Mouse (Mus musculus) right cerebral cortex, postnatal 36 days (tissue): Measurements from ENCODE around the gene Klhl6.

Experiments used
- DNase-seq, 2 experiments: peaks; one replicate each; pipeline ENCODE4 v3.0.0; 2022; ENCODE audit warnings: low spot score in 2 of 2, mixed read lengths in 1 of 2

Klhl6 gene

DNA sequence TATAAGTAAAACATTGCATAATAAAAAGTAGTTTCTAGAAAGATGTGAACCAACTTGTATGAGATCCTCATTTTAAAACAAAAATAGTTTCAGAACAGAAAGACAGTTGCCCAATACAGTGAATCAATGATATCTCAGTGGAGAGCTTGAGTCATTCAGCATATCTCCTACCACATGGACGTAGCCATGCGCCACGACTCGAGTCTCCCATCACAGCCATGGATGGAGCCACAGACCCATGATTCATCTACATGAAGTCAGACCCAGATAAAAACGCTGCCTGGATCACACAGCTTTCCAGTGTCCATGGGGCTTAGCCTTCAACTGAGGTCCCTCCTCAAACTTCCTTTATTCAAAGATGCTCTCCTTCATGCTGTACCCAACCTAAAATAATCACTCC is 13.3 kb downstream of the Klhl6 start:
- DNase-seq: no peak

DNA sequence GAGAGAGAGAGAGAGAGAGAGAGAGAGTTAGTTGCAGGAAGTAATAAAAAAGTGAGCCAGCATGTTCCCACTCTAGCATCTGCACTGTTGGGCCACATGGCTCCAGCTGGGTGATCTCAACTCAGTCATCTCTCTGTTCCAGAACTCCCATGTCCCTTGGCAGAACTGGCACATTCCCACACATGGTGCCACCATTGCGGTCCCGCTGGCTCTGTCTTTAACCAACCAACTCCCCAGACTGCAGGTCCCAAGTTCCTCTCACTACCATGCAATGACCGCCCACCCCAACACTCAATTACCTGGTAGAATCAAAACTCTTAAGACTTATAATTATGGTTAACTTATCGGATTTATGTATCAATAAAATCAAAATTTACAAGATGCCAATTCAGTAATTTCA is 14.2 kb downstream of the Klhl6 start:
- no peak for DNase-seq

GRCm38 (mm10) chr16:19967897-19968392 is 14.9 kb downstream of the Klhl6 start:
- no peak for DNase-seq

- no peak for DNase-seq
These were observed 15.9 kb downstream of the Klhl6 start for GRCm38 (mm10) chr16:19966976-19967375.

GRCm38 (mm10) chr16:19966437-19966836 is 16.4 kb downstream of the Klhl6 start:
- no peak for DNase-seq

- DNase-seq: no peak
These were observed 19.9 kb downstream of the Klhl6 start for GRCm38 (mm10) chr16:19962951-19963350.

- no peak for DNase-seq
These were observed 21.8 kb downstream of the Klhl6 start for GRCm38 (mm10) chr16:19961070-19961469.

DNA sequence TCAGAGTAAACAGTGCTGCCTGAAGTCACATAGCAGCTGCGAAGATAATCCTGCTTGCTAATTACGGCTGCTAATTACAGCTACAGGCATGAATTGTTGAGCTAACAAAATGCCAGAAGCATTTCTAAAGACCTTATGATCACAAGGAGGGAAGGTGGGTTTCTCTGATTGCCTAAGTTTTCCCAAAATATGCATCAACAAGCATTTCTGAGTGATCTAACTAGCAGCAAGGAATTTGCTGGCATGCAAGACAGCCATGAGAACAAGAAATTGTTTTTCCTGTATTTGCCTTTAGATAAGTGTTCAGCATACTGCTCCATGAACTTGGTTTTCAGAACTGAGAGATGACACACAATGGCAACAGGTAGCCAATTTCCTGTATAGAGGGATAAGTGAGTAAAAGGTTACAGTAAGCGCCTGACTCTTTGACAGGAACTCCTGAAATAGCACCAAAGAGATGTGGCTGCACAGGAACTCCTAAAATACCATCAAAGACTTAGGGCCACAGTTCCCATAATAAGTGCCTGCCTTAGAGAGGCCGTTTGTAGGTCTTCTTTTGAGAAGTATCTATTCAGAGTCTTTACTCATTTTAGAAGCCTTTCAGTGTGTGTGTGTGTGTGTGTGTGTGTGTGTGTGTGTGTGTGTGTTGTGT is 22.3 kb downstream of the Klhl6 start:
- no peak for DNase-seq

- no peak for DNase-seq
These were observed 25.8 kb downstream of the Klhl6 start for GRCm38 (mm10) chr16:19957051-19957450.

GRCm38 (mm10) chr16:19947336-19947735 is 35.5 kb downstream of the Klhl6 start:
- no peak for DNase-seq

DNA sequence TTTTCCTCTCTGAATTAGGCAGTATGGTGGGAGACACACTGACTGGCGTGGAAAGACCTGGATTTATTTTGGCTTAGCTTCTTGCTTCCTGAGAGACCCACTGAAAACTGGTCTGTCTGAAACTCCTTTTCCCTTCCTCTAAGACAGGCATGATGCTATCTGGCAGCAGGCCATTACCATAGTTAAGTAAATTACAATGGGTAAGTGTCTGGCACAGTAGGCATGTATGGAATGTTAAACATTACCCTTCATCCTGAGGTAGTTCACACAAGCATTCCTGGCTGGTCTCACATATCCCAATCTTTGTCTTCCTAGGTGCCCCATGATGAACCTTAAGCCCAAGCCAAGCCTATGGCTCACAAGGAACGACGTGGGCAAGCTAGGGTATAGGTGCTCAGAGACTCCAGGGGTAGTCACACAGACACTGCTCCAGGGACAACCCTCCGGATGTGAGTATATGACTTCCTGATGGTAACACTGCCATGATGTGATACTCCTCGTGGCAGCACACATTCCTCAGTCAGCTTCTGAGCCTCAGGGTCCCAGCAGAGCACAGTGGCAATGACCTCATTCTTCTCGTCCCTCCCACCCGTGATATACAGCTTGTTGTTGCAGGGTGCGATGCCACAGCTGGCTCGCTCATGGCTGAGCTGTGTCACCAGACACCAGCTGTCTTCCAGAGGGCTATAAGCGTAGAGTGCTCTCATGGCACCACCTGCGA is 36.1 kb downstream of the Klhl6 start:
- no peak for DNase-seq

DNA sequence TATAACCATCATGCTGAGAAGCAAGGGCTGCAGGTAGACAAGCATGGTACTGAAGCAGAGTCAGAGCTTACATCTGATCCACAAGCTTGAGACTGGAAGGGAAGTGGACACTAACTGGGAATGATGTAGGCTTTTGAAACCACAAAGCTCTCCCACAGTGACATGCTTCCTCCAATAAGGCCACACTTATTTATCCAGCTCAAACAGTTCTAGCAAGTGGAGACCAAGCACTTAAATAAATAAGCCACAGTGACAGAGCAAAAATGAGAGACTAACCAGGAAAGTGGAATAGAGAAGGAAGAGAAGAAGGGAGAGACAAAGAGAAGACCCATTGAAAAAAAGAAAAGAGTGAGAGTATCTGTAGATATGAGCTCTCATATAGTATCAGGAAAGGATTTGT is 62.0 kb downstream of the Klhl6 start:
- DNase-seq: no peak

GRCm38 (mm10) chr16:19918286-19918685 is 64.6 kb downstream of the Klhl6 start:
- DNase-seq: no peak

- DNase-seq: no peak
These were observed 70.3 kb downstream of the Klhl6 start for GRCm38 (mm10) chr16:19912582-19912981.

DNA sequence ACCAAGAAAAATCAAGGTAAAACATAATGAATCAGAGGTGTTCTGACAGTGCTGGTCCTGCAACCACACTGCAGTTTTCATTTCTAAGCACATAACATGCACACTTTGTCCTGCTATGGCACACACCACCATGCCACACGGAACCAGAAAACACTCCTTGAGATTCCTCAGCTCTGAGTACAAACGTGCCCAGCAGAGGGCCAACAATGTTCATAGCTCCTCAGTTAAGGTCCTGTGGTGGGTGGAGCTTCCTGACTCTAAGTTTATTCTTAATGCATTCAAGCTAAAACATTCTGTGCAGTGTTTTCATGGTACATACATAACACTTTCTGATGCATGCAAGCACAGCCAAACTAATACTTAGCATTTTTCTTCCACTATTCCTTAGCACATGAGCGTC is 74.5 kb downstream of the Klhl6 start:
- DNase-seq: no peak

GRCm38 (mm10) chr16:19907103-19907502 is 75.7 kb downstream of the Klhl6 start:
- no peak for DNase-seq

- DNase-seq: no peak
These were observed 77.9 kb downstream of the Klhl6 start for GRCm38 (mm10) chr16:19904734-19905479.

DNA sequence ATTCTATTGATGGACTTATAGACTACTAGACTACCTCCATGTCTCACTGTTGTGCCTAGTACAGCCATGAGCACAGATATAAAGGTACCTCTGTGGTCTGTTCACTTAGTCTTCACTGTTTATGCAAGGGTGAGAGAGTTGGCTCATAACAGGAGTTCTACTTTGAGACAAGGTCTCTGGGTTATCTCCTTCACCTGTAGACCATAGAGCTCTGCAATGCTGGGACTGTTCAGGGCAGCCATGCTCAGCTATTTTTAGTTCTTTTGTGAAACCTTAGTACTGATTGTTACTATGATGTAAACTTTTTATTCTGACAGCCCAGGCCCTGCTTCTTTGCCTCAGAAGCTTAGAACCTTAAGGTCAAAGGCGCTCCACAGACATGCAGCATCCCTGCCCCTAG is 79.0 kb downstream of the Klhl6 start:
- no peak for DNase-seq
